Mouse (Mus musculus) activated CD4-positive, CD25-positive, alpha-beta regulatory T cell, adult 4 months (primary cell): ENCODE measurements around the gene Il11ra1. TPM values are rescaled to one million over a fixed set of nuclear protein-coding genes. Genes with fewer than 3 reads are reported as not detected.

Experiments used
- ATAC-seq: one replicate; pipeline ENCODE4 v1.8.0; 2017
- polyA plus RNA-seq, 2 experiments: library from polyadenylated mRNA; unstranded; fragments of 100-300 nt; shearing (Covaris generic); gene quantifications; one replicate each; pipeline ENCODE4 v1.2.1; 2017

Il11ra1 gene
- polyA plus RNA-seq, 2 experiments from 2014 or later = 4.9 to 7.2 TPM

GRCm38 (mm10) chr4:41711705-41712375 lies 12.1 kb downstream of the Il11ra1 start:
- ATAC-seq = no peak

- no peak for ATAC-seq
Observed at GRCm38 (mm10) chr4:41712421-41713196, 12.8 kb downstream of the Il11ra1 start.

GRCm38 (mm10) chr4:41713197-41714067 lies 13.6 kb downstream of the Il11ra1 start, which contains the start of gene Rpp25l:
Rpp25l (minus strand) TSS chr4:41713534.
- peak; percentile 78 for ATAC-seq

- ATAC-seq = peak; percentile 46
Observed at GRCm38 (mm10) chr4:41714276-41714675, 14.5 kb downstream of the Il11ra1 start.

GRCm38 (mm10) chr4:41715082-41715481 lies 15.3 kb downstream of the Il11ra1 start:
- no peak for ATAC-seq

- no peak for ATAC-seq
Observed at GRCm38 (mm10) chr4:41715596-41715995, 15.8 kb downstream of the Il11ra1 start.

- ATAC-seq = no peak
Observed at GRCm38 (mm10) chr4:41716834-41717233, 17.0 kb downstream of the Il11ra1 start.

- peak; percentile 100 for ATAC-seq
Observed at GRCm38 (mm10) chr4:41722918-41723351, 23.1 kb downstream of the Il11ra1 start, which contains the start of gene Dctn3. Dctn3 (minus strand) TSS chr4:41723170.

GRCm38 (mm10) chr4:41726826-41727621 lies 27.2 kb downstream of the Il11ra1 start:
- ATAC-seq = no peak

- ATAC-seq = no peak
Observed at GRCm38 (mm10) chr4:41731052-41731765, 31.4 kb downstream of the Il11ra1 start, which contains the start of gene Arid3c. Arid3c (minus strand) TSS chr4:41731142.

GRCm38 (mm10) chr4:41737602-41738255 lies 37.9 kb downstream of the Il11ra1 start:
- peak; percentile 38 for ATAC-seq

- ATAC-seq = no peak
Observed at GRCm38 (mm10) chr4:41738256-41738603, 38.4 kb downstream of the Il11ra1 start.

GRCm38 (mm10) chr4:41739260-41739659 lies 39.5 kb downstream of the Il11ra1 start:
- no peak for ATAC-seq

GRCm38 (mm10) chr4:41740380-41741157 lies 40.8 kb downstream of the Il11ra1 start:
- ATAC-seq = peak; percentile 59

- peak; percentile 92 for ATAC-seq
Observed at GRCm38 (mm10) chr4:41741158-41741560, 41.4 kb downstream of the Il11ra1 start.

GRCm38 (mm10) chr4:41744131-41744530 lies 44.3 kb downstream of the Il11ra1 start:
- no peak for ATAC-seq

GRCm38 (mm10) chr4:41745021-41745420 lies 45.2 kb downstream of the Il11ra1 start:
- no peak for ATAC-seq

- ATAC-seq = peak; percentile 44
Observed at GRCm38 (mm10) chr4:41754797-41755337, 55.1 kb downstream of the Il11ra1 start, which contains the start of gene Galt. Galt (plus strand) TSS chr4:41755228.
